Mouse (Mus musculus) midbrain, embryonic 13.5 days (tissue): Measurements from ENCODE around the gene Vmn1r8. TPM values are rescaled to one million over a fixed set of nuclear protein-coding genes. Genes with fewer than 3 reads are reported as not detected.
"Not testable (repeated sequence)": the region's sequence is repeated elsewhere in the genome, so short reads cannot be mapped to it uniquely, and the experiment has no call there.

Experiments used
- ATAC-seq: fragments of 200-750 bp; cut with Nextera tagmentation; 2 replicates; pipeline ENCODE4 v1.8.0; 2017; ENCODE audit warnings: mild to moderate bottlenecking, moderate TSS enrichment, moderate library complexity
- H3K27ac ChIP-seq: fragments of 300-500 bp; sonication (generic); 2 replicates; pipeline ENCODE4 v1.5.1; 2015; ENCODE audit warnings: inconsistent platforms, mild to moderate bottlenecking, moderate library complexity
- H3K27me3 ChIP-seq: fragments of 300-500 bp; sonication (generic); 2 replicates; pipeline ENCODE4 v1.6.1; 2015; ENCODE audit warnings: mild to moderate bottlenecking, inconsistent platforms
- H3K36me3 ChIP-seq: fragments of 300-500 bp; sonication (generic); 2 replicates; pipeline ENCODE4 v1.6.1; 2015; ENCODE audit warnings: mild to moderate bottlenecking, inconsistent platforms
- H3K4me1 ChIP-seq: fragments of 300-500 bp; sonication (generic); replicated peaks from 2 replicates; pipeline ENCODE4 v1.6.1; 2015; ENCODE audit warnings: inconsistent platforms
- H3K4me2 ChIP-seq: fragments of 300-500 bp; sonication (generic); replicated peaks from 2 replicates; pipeline ENCODE4 v1.6.1; 2015; ENCODE audit warnings: moderate library complexity, mild to moderate bottlenecking, inconsistent platforms
- H3K4me3 ChIP-seq: fragments of 300-500 bp; sonication (generic); replicated peaks from 2 replicates; pipeline ENCODE4 v1.5.1; 2015; ENCODE audit warnings: mild to moderate bottlenecking, inconsistent platforms
- H3K9ac ChIP-seq: fragments of 300-500 bp; sonication (generic); replicated peaks from 2 replicates; pipeline ENCODE4 v1.6.1; 2015; ENCODE audit warnings: mild to moderate bottlenecking, inconsistent platforms
- H3K9me3 ChIP-seq: fragments of 300-500 bp; sonication (generic); 2 replicates; pipeline ENCODE4 v1.6.1; 2016; ENCODE audit warnings: mild to moderate bottlenecking, inconsistent platforms
- WGBS: fragments of 180-500 bp; shearing (Covaris S2); methylation state at CpG from one replicate; pipeline ENCODE4 v1.1.7; 2015; 5-methylcytosine and 5-hydroxymethylcytosine counted together
- polyA plus RNA-seq: library from polyadenylated mRNA; unstranded; fragments of >200 nt; fragmentation: Nextera tagmentation; extraction: Ambion mirVana; gene quantifications from 2 replicates; pipeline ENCODE4 v1.2.1, GENCODE M21; 2015

The Vmn1r8 gene
- not detected in 2 replicates for polyA plus RNA-seq

GRCm38 (mm10) chr6:57031984-57032383 is at the start of gene Vmn1r8:
TSS of gene Vmn1r8 (plus strand) at chr6:57032284.
- Histone ChIP-seq H3K27me3 (no peaks in the 10 kb centered on the region), H3K27ac (no peak within 1 kb of the TSS), H3K9ac (no peak within 1 kb of the TSS), H3K9me3 (no peaks in the 10 kb centered on the region), H3K4me3 (no peak within 1 kb of the TSS), H3K4me1 (no peaks in the 10 kb centered on the region), H3K4me2 (no peak within 1 kb of the TSS), H3K36me3 (no peaks in the 10 kb centered on the region)
- ATAC-seq: no peak

- Histone ChIP-seq H3K27ac (no peak within 1 kb of the TSS), H3K9me3 (no peaks in the 10 kb centered on the region), H3K36me3 (no peaks in the 10 kb centered on the region), H3K4me3 (no peak within 1 kb of the TSS), H3K27me3 (no peaks in the 10 kb centered on the region), H3K4me1 (no peaks in the 10 kb centered on the region), H3K9ac (no peak within 1 kb of the TSS), H3K4me2 (no peak within 1 kb of the TSS)
- no peak for ATAC-seq
- 90% methylated on average over 2 of the region's 2 CpGs for WGBS
These were observed 35.1 kb upstream of the Vmn1r8 start, which contains the start of gene Vmn1r6 for GRCm38 (mm10) chr6:56996943-56997342. TSS of gene Vmn1r6 (plus strand) at chr6:56997243.

DNA sequence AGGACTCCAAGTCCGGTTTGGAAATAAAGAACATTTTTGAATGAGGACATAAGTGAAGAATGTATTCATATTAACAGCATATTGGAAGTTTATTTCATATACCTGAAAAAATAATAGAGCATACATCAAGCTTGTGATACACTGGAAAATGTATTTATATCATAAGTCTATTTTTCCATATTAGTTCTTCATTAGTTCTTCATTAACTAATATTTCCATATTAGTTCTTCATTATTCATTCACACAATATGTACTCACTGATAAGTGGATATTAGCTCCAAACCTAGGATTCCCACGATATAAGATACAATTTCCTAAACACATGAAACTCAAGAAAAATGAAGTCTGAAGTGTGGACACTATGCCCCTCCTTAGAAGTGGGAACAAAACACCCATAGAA is 6.9 kb upstream of the Vmn1r8 start, which contains the start of gene Vmn1r7:
Gene Vmn1r7 (minus strand): TSS at position 101 of the 400 bp plus-strand sequence.
- H3K9ac ChIP-seq, H3K4me1 ChIP-seq, H3K36me3 ChIP-seq, H3K27ac ChIP-seq, H3K4me2 ChIP-seq, H3K27me3 ChIP-seq, H3K4me3 ChIP-seq, H3K9me3 ChIP-seq, ATAC-seq: not testable (repeated sequence)
- WGBS: 91% methylated on average over 2 of the region's 2 CpGs

DNA sequence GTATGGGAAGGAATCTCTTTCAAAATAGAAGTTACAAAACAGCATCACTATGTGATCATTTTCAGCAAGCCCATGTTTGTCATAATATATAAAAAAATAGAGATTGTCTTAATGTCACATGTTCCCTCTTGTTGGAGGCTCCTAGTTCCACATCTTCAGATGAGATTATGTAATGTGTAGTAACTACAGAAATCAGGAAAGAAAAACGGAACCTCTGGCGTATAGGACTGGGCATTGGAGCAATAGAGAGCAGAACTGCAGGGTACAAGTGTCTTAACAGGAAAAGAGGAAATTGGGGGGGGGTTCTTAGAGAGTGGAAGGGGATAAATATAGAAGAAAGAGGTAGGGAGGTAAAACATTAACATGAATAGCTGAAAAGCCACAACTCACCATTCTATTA is 2.6 kb downstream of the Vmn1r8 start:
- no peak for ATAC-seq
- Histone ChIP-seq H3K27ac (no peak overlapping the region), H3K9ac (no peak overlapping the region), H3K27me3 (no peaks in the 10 kb centered on the region), H3K4me3 (no peak overlapping the region), H3K36me3 (no peaks in the 10 kb centered on the region), H3K4me2 (no peak overlapping the region), H3K9me3 (no peaks in the 10 kb centered on the region), H3K4me1 (no peaks in the 10 kb centered on the region)
- WGBS: 90% methylated on average over 2 of the region's 2 CpGs

- Histone ChIP-seq H3K9me3 (no peaks in the 10 kb centered on the region), H3K4me1 (no peaks in the 10 kb centered on the region), H3K27ac (no peak overlapping the region), H3K27me3 (no peaks in the 10 kb centered on the region), H3K4me2 (no peak overlapping the region), H3K4me3 (no peak overlapping the region), H3K36me3 (no peaks in the 10 kb centered on the region), H3K9ac (no peak overlapping the region)
- no peak for ATAC-seq
These were observed 31.6 kb downstream of the Vmn1r8 start for GRCm38 (mm10) chr6:57063730-57064129.

DNA sequence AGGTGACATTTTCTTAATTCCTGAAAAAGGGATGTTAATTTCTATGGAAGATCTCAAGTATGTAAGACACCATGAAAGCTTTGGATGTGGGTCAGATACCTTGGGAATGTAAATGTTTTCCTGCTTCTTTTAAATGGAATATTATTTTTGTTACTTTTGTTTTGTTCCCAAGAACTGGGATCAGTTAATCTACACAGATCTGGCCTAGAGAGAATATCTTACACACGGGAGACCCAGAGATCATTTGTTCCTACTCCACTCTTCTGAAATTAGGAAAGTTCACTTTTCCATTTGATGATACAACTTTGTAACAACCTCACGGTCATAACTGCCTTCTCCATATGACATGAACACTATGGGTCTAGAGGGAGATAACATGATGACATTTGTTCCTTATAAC is 34.4 kb downstream of the Vmn1r8 start, which contains the start of gene Vmn1r9:
Gene Vmn1r9 (plus strand): TSS at position 301 of the 400 bp plus-strand sequence.
- Histone ChIP-seq H3K9me3 (no peaks in the 10 kb centered on the region), H3K4me2 (no peak within 1 kb of the TSS), H3K4me1 (no peaks in the 10 kb centered on the region), H3K27me3 (no peaks in the 10 kb centered on the region), H3K9ac (no peak within 1 kb of the TSS), H3K4me3 (no peak within 1 kb of the TSS), H3K36me3 (no peaks in the 10 kb centered on the region), H3K27ac (no peak within 1 kb of the TSS)
- no peak for ATAC-seq
- 85% methylated on average over 2 of the region's 2 CpGs for WGBS

Other genes starting within 250 kb of the Vmn1r8 start
- gene Kbtbd2, start 234.5 kb upstream of the Vmn1r8 start, polyA plus RNA-seq: 33.7 and 37.0 TPM in 2 replicates
- 23.3 and 29.2 TPM in 2 replicates for gene Fkbp9, start 200.2 kb upstream of the Vmn1r8 start, polyA plus RNA-seq
- 137 and 148 TPM in 2 replicates for gene Nt5c3, start 108.4 kb upstream of the Vmn1r8 start, polyA plus RNA-seq
- 0.62 and 0.72 TPM in 2 replicates for gene Vmn1r4, start 108.3 kb upstream of the Vmn1r8 start, polyA plus RNA-seq
- gene Vmn1r5, start 62.0 kb upstream of the Vmn1r8 start, polyA plus RNA-seq: not detected in 2 replicates
- not detected in 2 replicates for gene Vmn1r6, start 35.0 kb upstream of the Vmn1r8 start, polyA plus RNA-seq
- gene Vmn1r7, start 7.0 kb upstream of the Vmn1r8 start, polyA plus RNA-seq: not detected in 2 replicates
- not detected in 2 replicates for gene Vmn1r9, start 34.5 kb downstream of the Vmn1r8 start, polyA plus RNA-seq
- not detected in 2 replicates for gene Vmn1r10, start 77.2 kb downstream of the Vmn1r8 start, polyA plus RNA-seq
- not detected in 2 replicates for gene Vmn1r11, start 101.2 kb downstream of the Vmn1r8 start, polyA plus RNA-seq
- not detected in 2 replicates for gene Vmn1r12, start 124.6 kb downstream of the Vmn1r8 start, polyA plus RNA-seq
- not detected in 2 replicates for gene Vmn1r13, start 171.0 kb downstream of the Vmn1r8 start, polyA plus RNA-seq
- not detected in 2 replicates for gene Vmn1r14, start 199.4 kb downstream of the Vmn1r8 start, polyA plus RNA-seq
- not detected in 2 replicates for gene Vmn1r15, start 225.7 kb downstream of the Vmn1r8 start, polyA plus RNA-seq